Mouse (Mus musculus): ENCODE measurements around the gene Kcne3. TPM values are rescaled to one million over a fixed set of nuclear protein-coding genes. Genes with fewer than 3 reads are reported as not detected.
A peak's percentile ranks its signal among the peaks of the same experiment; 100 is the strongest.

Gene Kcne3
- polyA plus RNA-seq, 1 experiment from 2014 or later: 1.6 TPM

DNA sequence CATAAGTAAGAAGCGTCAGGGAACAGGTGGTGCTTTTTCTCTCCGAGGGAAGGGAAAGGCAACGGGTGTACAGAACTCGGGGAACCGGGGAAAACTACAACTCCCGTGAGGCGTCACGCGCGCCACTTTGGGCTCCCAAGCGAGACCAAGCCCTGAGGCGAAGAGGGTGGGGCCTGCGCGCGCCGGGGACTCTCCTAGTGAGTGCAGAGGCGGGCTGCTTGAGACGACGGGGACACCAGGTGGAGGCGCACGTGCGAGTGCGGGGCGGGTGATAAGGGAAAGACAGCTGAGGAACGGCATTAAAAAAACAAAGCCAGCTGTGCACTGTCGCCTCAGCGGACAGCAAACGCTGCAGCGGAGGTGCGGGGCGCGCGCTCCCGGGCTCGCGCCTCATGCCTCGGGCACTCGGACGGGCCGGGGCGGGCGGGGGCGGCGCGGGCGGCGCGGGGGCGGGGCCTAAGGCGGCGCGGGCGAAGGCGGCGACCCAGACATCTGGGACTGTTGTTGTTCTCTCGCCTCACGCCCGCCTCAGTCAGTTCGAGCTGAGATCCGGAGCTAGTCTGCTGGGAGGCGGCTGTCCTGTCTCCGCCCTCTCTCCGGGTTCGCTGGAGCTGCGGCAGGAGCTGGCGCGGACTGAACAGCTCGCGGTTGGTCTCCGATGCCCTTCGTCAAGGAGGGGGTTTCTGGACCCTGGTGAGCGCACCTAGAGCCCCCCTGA is 51.0 kb downstream of the Kcne3 start, which contains the start of gene Pgm2l1:
Gene Pgm2l1, plus strand, starts transcription at position 237 of the 718 bp plus-strand sequence.
- ATAC-seq (ENCODE audit: low FRiP score, low read depth): peak; percentile 98
- H3K27ac ChIP-seq: peak within 1 kb of the TSS; percentile 83
- no peaks in the 10 kb centered on the region for H3K9me3 ChIP-seq
- H3K9ac ChIP-seq: peak within 1 kb of the TSS; percentile 90
- WGBS: under 1% methylated on average over 72 of the region's 72 CpGs
- H3K27me3 ChIP-seq (replicated peaks): no peaks in the 10 kb centered on the region
- peak within 1 kb of the TSS; percentile 84 for H3K4me3 ChIP-seq
- peak within 1 kb of the TSS; percentile 91 for H3K4me2 ChIP-seq (replicated peaks)
- H3K4me1 ChIP-seq: no peaks in the 10 kb centered on the region
- H3K36me3 ChIP-seq: no peaks in the 10 kb centered on the region

DNA sequence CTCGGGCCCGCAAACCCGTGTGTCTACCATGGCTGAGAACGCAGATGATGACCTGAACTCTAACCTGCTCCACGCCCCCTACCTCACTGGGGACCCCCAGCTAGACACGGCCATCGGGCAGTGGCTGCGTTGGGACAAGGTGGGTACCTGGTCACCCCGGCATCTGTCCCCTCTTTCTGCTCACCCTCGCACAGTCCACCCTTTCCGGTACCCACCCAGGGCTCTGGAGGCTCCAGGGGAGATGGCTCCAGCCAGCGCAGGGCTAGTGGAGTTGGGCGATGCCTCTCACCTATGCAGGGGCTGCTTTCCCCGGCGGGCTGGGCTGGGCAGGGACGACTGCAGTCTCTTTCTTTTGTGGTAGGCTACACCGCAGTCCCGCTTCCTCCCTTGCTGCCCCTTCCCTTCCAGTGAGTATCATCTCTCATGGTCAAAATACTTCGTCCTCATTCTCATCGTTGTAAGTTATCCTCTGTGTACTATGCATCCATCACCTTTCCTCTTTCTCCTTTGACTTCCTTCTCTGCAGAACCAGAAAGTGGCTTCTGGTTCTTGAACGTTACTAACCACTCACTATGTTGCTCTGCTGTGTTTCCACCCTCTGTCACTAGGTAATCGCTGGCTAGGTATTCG is 51.7 kb downstream of the Kcne3 start:
- peak; percentile 59 for ATAC-seq (ENCODE audit: low FRiP score, low read depth)
- WGBS: under 1% methylated on average over 23 of the region's 23 CpGs

DNA sequence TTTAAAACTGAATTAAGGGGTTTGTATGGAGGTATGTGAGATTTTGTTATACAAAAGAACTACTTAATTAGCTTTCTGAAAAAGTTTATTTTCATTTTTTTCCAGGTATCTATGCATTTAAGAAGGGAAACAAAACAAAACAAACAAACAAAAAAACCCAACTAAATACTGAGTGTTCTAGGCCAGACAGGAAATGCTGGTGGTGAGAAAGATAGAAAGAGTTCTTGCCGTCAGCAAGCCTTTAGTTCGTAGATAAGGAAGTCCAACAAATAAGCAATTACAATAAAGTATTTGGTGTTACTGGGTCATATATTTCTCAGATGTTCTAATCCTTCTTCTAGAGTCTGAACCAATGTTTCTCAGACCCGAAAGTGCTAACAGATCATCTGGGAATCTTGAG is 52.7 kb downstream of the Kcne3 start:
- no peak for ATAC-seq (ENCODE audit: low FRiP score, low read depth)

More for the DNA sequence above, 51.7 kb downstream of the Kcne3 start:
- H3K27ac ChIP-seq: peak overlapping the region; percentile 83
- H3K4me3 ChIP-seq: peak overlapping the region; percentile 84
- H3K36me3 ChIP-seq: no peaks in the 10 kb centered on the region
- H3K9ac ChIP-seq: peak overlapping the region; percentile 90
- H3K4me2 ChIP-seq (replicated peaks): peak overlapping the region; percentile 91
- H3K27me3 ChIP-seq (replicated peaks): no peaks in the 10 kb centered on the region
- no peaks in the 10 kb centered on the region for H3K9me3 ChIP-seq
- H3K4me1 ChIP-seq: no peaks in the 10 kb centered on the region

DNA sequence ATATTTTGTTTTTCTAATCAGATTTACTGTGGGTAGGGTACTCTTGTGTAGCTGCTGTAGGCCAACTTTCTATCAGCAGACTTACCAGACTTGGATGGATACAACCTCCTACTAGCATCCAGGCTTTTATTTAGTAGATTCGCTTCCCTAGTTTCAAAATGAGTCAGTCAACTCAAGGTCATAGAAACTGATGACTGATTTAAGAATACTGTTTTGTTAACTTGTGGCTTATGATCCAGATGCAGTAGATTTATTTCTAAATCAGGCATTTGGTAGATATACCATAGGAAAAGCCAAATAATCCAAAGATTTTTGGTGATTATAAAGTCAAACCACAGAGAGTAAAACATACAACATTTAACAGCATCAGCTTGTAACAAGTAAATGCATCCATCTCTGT is 54.3 kb downstream of the Kcne3 start:
- Histone ChIP-seq H3K9me3 (no peaks in the 10 kb centered on the region), H3K27me3 (replicated peaks) (no peaks in the 10 kb centered on the region), H3K4me1 (no peaks in the 10 kb centered on the region), H3K4me2 (replicated peaks) (no peak overlapping the region), H3K9ac (no peak overlapping the region), H3K27ac (no peak overlapping the region), H3K4me3 (no peak overlapping the region), H3K36me3 (no peaks in the 10 kb centered on the region)
- WGBS: 95% methylated on average over 1 of the region's 1 CpGs
- ATAC-seq (ENCODE audit: low FRiP score, low read depth): no peak

More for the DNA sequence above, 52.7 kb downstream of the Kcne3 start:
- Histone ChIP-seq H3K27me3 (replicated peaks) (no peaks in the 10 kb centered on the region), H3K27ac (no peak overlapping the region), H3K9me3 (no peaks in the 10 kb centered on the region), H3K4me3 (peak overlapping the region; percentile 84; the same call in 1 of the 2 replicates), H3K9ac (no peak overlapping the region), H3K36me3 (no peaks in the 10 kb centered on the region), H3K4me2 (replicated peaks) (peak overlapping the region; percentile 91), H3K4me1 (no peaks in the 10 kb centered on the region)
- 78% methylated on average over 3 of the region's 3 CpGs for WGBS

GRCm38 (mm10) chr7:100231661-100232060 is 55.4 kb downstream of the Kcne3 start:
- Histone ChIP-seq H3K4me3 (no peak overlapping the region), H3K9ac (no peak overlapping the region), H3K36me3 (no peaks in the 10 kb centered on the region), H3K27ac (no peak overlapping the region), H3K4me1 (no peaks in the 10 kb centered on the region), H3K9me3 (no peaks in the 10 kb centered on the region), H3K4me2 (replicated peaks) (no peak overlapping the region), H3K27me3 (replicated peaks) (no peaks in the 10 kb centered on the region)
- ATAC-seq (ENCODE audit: low FRiP score, low read depth): no peak
- WGBS: 49% methylated on average over 1 of the region's 1 CpGs

- no peak overlapping the region for H3K27ac ChIP-seq
Observed at GRCm38 (mm10) chr7:100233681-100234080, 57.4 kb downstream of the Kcne3 start.

More at GRCm38 (mm10) chr7:100233681-100234080, 57.4 kb downstream of the Kcne3 start:
- Histone ChIP-seq H3K4me1 (no peaks in the 10 kb centered on the region), H3K36me3 (no peaks in the 10 kb centered on the region), H3K27me3 (replicated peaks) (no peaks in the 10 kb centered on the region), H3K9ac (no peak overlapping the region), H3K4me2 (replicated peaks) (no peak overlapping the region), H3K9me3 (no peaks in the 10 kb centered on the region), H3K4me3 (no peak overlapping the region)
- no peak for ATAC-seq (ENCODE audit: low FRiP score, low read depth)

Other genes with a start within 250 kb of the Kcne3 start
- gene Rnf169, start 196.1 kb upstream of the Kcne3 start, polyA plus RNA-seq (2016; fragmentation: Nextera tagmentation; extraction: Ambion mirVana): 7.2 TPM in 2 replicates
- 0.26 and 0.30 TPM in 2 replicates for gene Chrdl2, start 170.3 kb upstream of the Kcne3 start, polyA plus RNA-seq (2016; fragmentation: Nextera tagmentation; extraction: Ambion mirVana)
- 58.8 and 60.5 TPM in 2 replicates for gene Pold3, start 54.9 kb upstream of the Kcne3 start, polyA plus RNA-seq (2016; fragmentation: Nextera tagmentation; extraction: Ambion mirVana)
- gene Lipt2, start 17.2 kb upstream of the Kcne3 start, polyA plus RNA-seq (2016; fragmentation: Nextera tagmentation; extraction: Ambion mirVana): 15.4 and 16.2 TPM in 2 replicates
- 11.4 and 12.0 TPM in 2 replicates for gene Pgm2l1, start 50.9 kb downstream of the Kcne3 start, polyA plus RNA-seq (2016; fragmentation: Nextera tagmentation; extraction: Ambion mirVana)
- 4.3 and 5.9 TPM in 2 replicates for gene P4ha3, start 109.0 kb downstream of the Kcne3 start, polyA plus RNA-seq (2016; fragmentation: Nextera tagmentation; extraction: Ambion mirVana)
- 28.9 and 30.0 TPM in 2 replicates for gene C2cd3, start 195.7 kb downstream of the Kcne3 start, polyA plus RNA-seq (2016; fragmentation: Nextera tagmentation; extraction: Ambion mirVana)
- gene Ppme1, start 195.8 kb downstream of the Kcne3 start, polyA plus RNA-seq (2016; fragmentation: Nextera tagmentation; extraction: Ambion mirVana): 127 and 129 TPM in 2 replicates

Data from neural tube, embryonic 12.5 days (tissue).